Mouse (Mus musculus) stomach, embryonic 16.5 days (tissue): ENCODE results near the gene Twnk. TPM values are rescaled to one million over a fixed set of nuclear protein-coding genes. Genes with fewer than 3 reads are reported as not detected.

Source experiments
- ATAC-seq: fragments of 200-750 bp; cut with Nextera tagmentation; 2 replicates; pipeline ENCODE4 v1.8.0; 2017; ENCODE audit warnings: moderate number of reproducible peaks, moderate TSS enrichment; ENCODE audit not compliant: insufficient read depth, low FRiP score
- H3K27ac ChIP-seq: fragments of 300-500 bp; sonication (generic); 2 replicates; pipeline ENCODE4 v1.5.1; 2014; ENCODE audit warnings: low read length
- H3K27me3 ChIP-seq: fragments of 300-500 bp; sonication (generic); 2 replicates; pipeline ENCODE4 v1.6.1; 2014; ENCODE audit warnings: low read length, control low read depth, mixed read lengths; ENCODE audit not compliant: control insufficient read depth, insufficient read depth
- H3K36me3 ChIP-seq: fragments of 300-500 bp; sonication (generic); 2 replicates; pipeline ENCODE4 v1.6.1; 2014; ENCODE audit warnings: low read length; ENCODE audit not compliant: control insufficient read depth, insufficient read depth
- H3K4me1 ChIP-seq: fragments of 300-500 bp; sonication (generic); 2 replicates; pipeline ENCODE4 v1.6.1; 2014; ENCODE audit warnings: low read length, control low read depth, mixed read lengths; ENCODE audit not compliant: control insufficient read depth, insufficient read depth
- H3K4me2 ChIP-seq: fragments of 300-500 bp; sonication (generic); 2 replicates; pipeline ENCODE4 v1.6.1; 2014; ENCODE audit warnings: low read depth, low read length, mixed read lengths
- H3K4me3 ChIP-seq: fragments of 300-500 bp; sonication (generic); replicated peaks from 2 replicates; pipeline ENCODE4 v1.5.1; 2014; ENCODE audit warnings: mild to moderate bottlenecking, low read length
- H3K9ac ChIP-seq: fragments of 300-500 bp; sonication (generic); 2 replicates; pipeline ENCODE4 v1.6.1; 2014; ENCODE audit warnings: low read length
- H3K9me3 ChIP-seq: fragments of 300-500 bp; sonication (generic); replicated peaks from 2 replicates; pipeline ENCODE4 v1.6.1; 2016; ENCODE audit warnings: low read length, control low read depth; ENCODE audit not compliant: control insufficient read depth
- WGBS: fragments of 180-500 bp; shearing (Covaris S2); extraction: QIAGEN DNeasy Blood & Tissue Kit; methylation state at CpG from one replicate; pipeline ENCODE4 v1.1.7; 2014; 5-methylcytosine and 5-hydroxymethylcytosine counted together
- polyA plus RNA-seq: library from polyadenylated mRNA; unstranded; fragments of >200 nt; fragmentation: Nextera tagmentation; extraction: Ambion mirVana; gene quantifications from 2 replicates; pipeline ENCODE4 v1.2.1, GENCODE M21; 2015

Twnk gene
- polyA plus RNA-seq, 1 experiment from 2014 or later, result 17.2 TPM

- Histone ChIP-seq H3K4me2 (no peak overlapping the region), H3K27me3 (no peaks in the 10 kb centered on the region), H3K27ac (no peak overlapping the region), H3K4me3 (no peak overlapping the region), H3K9me3 (no peaks in the 10 kb centered on the region), H3K9ac (no peak overlapping the region), H3K36me3 (peaks cover 4% of the 10 kb centered on the region; the same call in 1 of the 2 replicates), H3K4me1 (peaks cover 13% of the 10 kb centered on the region)
- ATAC-seq, result no peak
- 91% methylated on average over 4 of the region's 4 CpGs for WGBS
Observed at GRCm38 (mm10) chr19:44984420-44984819, 21.0 kb upstream of the Twnk start.

- Histone ChIP-seq H3K4me1 (peaks cover 22% of the 10 kb centered on the region), H3K9me3 (no peaks in the 10 kb centered on the region), H3K27me3 (no peaks in the 10 kb centered on the region), H3K9ac (no peak overlapping the region), H3K27ac (peak overlapping the region; percentile 31), H3K4me2 (no peak overlapping the region), H3K4me3 (no peak overlapping the region), H3K36me3 (peaks cover 4% of the 10 kb centered on the region; the same call in 1 of the 2 replicates)
- no peak for ATAC-seq
- 39% methylated on average over 5 of the region's 5 CpGs for WGBS
Observed at GRCm38 (mm10) chr19:44985159-44985988, 20.1 kb upstream of the Twnk start.

DNA sequence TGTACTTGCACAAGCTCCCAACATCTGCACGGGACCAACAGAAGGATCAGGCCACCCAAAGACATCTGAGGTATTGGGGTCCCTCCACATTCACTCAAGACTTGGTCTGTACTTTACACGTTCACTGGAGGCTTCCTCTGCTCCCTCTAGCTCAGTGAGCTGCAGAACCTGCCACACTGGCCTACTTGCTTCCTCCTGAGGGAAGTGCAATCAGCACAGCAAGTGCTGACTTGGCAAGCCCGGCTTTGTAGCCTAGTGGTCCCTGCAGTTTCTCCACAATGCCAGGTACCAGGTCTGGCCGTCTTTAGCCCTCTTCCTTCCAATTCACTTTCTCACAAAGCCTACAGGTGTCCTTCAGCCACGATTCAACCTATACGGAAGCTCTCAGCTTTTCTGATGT is 18.5 kb upstream of the Twnk start:
- WGBS, result 69% methylated on average over 6 of the region's 6 CpGs
- H3K4me3 ChIP-seq, result no peak overlapping the region
- peaks cover 33% of the 10 kb centered on the region for H3K4me1 ChIP-seq
- no peak overlapping the region for H3K9ac ChIP-seq
- H3K9me3 ChIP-seq, result no peaks in the 10 kb centered on the region
- no peaks in the 10 kb centered on the region for H3K27me3 ChIP-seq
- no peak for ATAC-seq
- H3K36me3 ChIP-seq, result no peaks in the 10 kb centered on the region
- no peak overlapping the region for H3K4me2 ChIP-seq
- 0 out of 2 replicates have a peak overlapping the region, but pooled peaks have one; percentile 31 for H3K27ac ChIP-seq

DNA sequence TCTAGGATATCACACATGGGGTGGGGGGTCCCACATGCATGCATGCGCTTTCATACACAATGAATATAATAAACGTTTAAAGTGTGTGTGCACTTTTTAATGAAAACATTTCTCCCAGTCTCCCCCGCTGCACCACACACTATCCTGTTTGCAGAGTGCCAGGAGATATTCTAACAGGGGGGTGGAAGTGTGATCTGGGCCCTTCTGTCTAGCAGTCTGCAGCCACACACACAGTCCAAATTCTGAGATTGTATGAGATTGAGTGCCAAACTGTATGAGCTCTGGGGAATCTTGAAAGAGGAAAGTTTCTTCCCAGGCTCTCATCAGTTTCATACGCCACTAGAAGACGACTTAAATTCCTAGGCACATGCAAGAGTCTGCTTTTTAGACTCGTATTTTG is 17.6 kb upstream of the Twnk start:
- ATAC-seq, result no peak
- no peak overlapping the region for H3K9ac ChIP-seq
- WGBS, result 54% methylated on average over 6 of the region's 6 CpGs

DNA sequence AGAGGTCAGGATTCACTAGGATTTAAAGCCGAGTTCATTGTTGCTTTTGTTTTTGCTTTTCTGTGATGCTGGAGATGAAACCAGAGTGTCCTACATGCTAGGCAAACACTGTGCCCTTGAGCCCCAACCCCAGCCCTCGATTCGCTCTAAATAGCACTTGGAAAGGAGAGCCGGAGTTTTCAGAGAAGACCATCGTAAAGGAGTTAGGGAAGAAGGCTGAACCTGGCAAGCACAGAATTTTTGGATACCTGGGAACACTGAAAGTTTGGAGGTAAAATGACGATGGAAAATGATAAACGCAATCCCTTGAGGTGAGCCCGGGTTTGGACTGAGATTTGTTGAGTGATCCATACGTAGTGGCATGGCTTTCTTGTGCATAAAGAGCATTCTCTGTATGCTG is 17.1 kb upstream of the Twnk start:
- H3K9ac ChIP-seq, result no peak overlapping the region; the same call in 1 of the 2 replicates
- peaks cover 33% of the 10 kb centered on the region for H3K4me1 ChIP-seq

More for the DNA sequence above, 17.6 kb upstream of the Twnk start:
- Histone ChIP-seq H3K4me3 (no peak overlapping the region), H3K36me3 (no peaks in the 10 kb centered on the region), H3K4me1 (peaks cover 33% of the 10 kb centered on the region), H3K27ac (no peak overlapping the region), H3K27me3 (no peaks in the 10 kb centered on the region), H3K4me2 (no peak overlapping the region), H3K9me3 (no peaks in the 10 kb centered on the region)

DNA sequence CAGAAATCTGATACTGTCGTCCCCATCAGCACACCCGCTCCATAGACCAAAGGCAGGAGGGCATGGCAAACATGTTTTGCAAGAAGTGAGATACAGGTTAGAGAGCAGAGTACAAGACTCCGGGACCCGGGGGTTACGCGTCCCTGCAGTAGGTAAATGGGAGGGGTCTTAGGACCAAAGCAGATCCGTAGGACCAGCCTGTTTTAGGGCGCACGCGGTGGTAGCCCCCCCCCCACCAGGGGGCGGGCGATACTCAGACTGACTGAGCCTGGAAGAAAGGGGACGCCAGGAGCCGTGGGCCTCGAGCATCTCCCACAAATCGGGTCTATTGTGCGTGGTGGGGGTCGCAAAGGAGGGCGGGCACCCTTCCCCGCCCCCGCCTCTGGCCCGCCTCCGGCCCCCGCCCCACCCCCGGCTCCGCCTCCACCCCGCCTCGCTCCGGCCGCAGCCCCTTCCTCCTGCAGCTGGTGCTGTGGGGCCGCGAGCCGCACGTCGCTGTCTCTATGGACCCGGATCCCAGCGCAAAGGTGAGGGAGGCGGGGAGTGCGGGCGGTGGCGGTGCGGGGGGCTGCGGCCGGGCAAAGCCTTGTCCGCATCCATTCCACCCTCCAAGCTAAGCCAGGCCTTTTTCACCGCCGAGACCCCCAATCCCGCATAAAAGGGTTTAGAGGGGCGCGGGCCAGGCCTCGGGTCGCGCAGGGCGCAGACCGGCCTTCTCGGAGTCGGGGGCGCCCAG is 16.5 kb upstream of the Twnk start, which contains the start of gene Sema4g:
TSS of gene Sema4g (plus strand) at position 271 of the 736 bp plus-strand sequence.
- WGBS, result under 1% methylated on average over 48 of the region's 58 CpGs
- H3K4me2 ChIP-seq, result peak within 1 kb of the TSS; percentile 100
- H3K27ac ChIP-seq, result peak within 1 kb of the TSS; percentile 58; the same call in 1 of the 2 replicates

More for the DNA sequence above, 17.1 kb upstream of the Twnk start:
- no peaks in the 10 kb centered on the region for H3K36me3 ChIP-seq
- H3K27me3 ChIP-seq, result no peaks in the 10 kb centered on the region
- H3K4me2 ChIP-seq, result peak overlapping the region; percentile 100
- ATAC-seq, result no peak
- H3K27ac ChIP-seq, result no peak overlapping the region
- H3K4me3 ChIP-seq, result no peak overlapping the region; the same call in 1 of the 2 replicates
- H3K9me3 ChIP-seq, result no peaks in the 10 kb centered on the region
- WGBS, result 25% methylated on average over 9 of the region's 9 CpGs

GRCm38 (mm10) chr19:44989567-44990495 is 15.6 kb upstream of the Twnk start:
- H3K36me3 ChIP-seq, result no peaks in the 10 kb centered on the region
- H3K27ac ChIP-seq, result peak overlapping the region; percentile 58; the same call in 1 of the 2 replicates
- peaks cover 32% of the 10 kb centered on the region for H3K4me1 ChIP-seq
- peak; percentile 9; the same call in 1 of the 2 replicates for ATAC-seq
- peak overlapping the region; percentile 73 for H3K4me3 ChIP-seq
- no peaks in the 10 kb centered on the region for H3K9me3 ChIP-seq
- 6% methylated on average over 22 of the region's 22 CpGs for WGBS
- H3K9ac ChIP-seq, result peak overlapping the region; percentile 86
- H3K4me2 ChIP-seq, result peak overlapping the region; percentile 100
- H3K27me3 ChIP-seq, result no peaks in the 10 kb centered on the region

More for the DNA sequence above, 16.5 kb upstream of the Twnk start, which contains the start of gene Sema4g:
- Histone ChIP-seq H3K9ac (peak within 1 kb of the TSS; percentile 86), H3K4me3 (peak within 1 kb of the TSS; percentile 73), H3K9me3 (no peaks in the 10 kb centered on the region), H3K4me1 (peaks cover 33% of the 10 kb centered on the region), H3K27me3 (no peaks in the 10 kb centered on the region), H3K36me3 (no peaks in the 10 kb centered on the region)
- peak; percentile 48; the same call in 1 of the 2 replicates for ATAC-seq

GRCm38 (mm10) chr19:44991031-44991430 is 14.4 kb upstream of the Twnk start:
- peak; percentile 42 for ATAC-seq
- Histone ChIP-seq H3K4me2 (peak overlapping the region; percentile 100), H3K9ac (peak overlapping the region; percentile 49), H3K27ac (peak overlapping the region; percentile 53; the same call in 1 of the 2 replicates), H3K4me1 (peaks cover 30% of the 10 kb centered on the region), H3K36me3 (no peaks in the 10 kb centered on the region), H3K9me3 (no peaks in the 10 kb centered on the region), H3K27me3 (no peaks in the 10 kb centered on the region), H3K4me3 (peak overlapping the region; percentile 73)
- 60% methylated on average over 8 of the region's 8 CpGs for WGBS
